Mouse (Mus musculus) layer of hippocampus, postnatal 25 days (tissue): ENCODE measurements at regions not wholly inside any gene's neighbourhood (a gene's known extent, or its start where the extent isn't known, plus 50 kb on each side); places are given as distances from the start of the nearest gene placed in this dataset.
"Not testable (repeated sequence)": the region's sequence is repeated elsewhere in the genome, so short reads cannot be mapped to it uniquely, and the experiment has no call there.

Experiments used
- DNase-seq, 2 experiments: peaks; one replicate each; pipeline ENCODE4 v3.0.0; 2022; ENCODE audit warnings: mixed read lengths in 2 of 2, low spot score in 1 of 2; ENCODE audit errors: extremely low spot score in 1 of 2

DNA sequence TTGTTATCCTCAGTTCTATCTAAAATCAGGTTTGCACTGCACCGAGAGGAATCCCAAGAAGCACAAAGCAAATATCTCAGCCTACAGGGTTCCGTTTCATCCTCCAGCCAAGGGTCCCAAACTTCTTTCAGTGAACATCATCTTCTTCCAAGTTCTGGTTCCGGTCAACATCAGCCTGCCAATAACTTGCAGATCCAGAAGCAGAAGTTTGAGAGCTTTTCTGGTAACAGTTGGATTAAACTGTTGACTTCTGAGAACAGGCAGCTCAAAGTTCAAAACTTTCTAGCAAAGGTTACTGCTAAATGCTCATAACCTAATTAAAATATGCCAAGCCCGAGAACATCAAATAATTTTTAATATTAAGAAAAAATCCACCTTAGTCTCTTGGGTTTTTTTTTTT lies 237.0 kb upstream of the Gm37988 start:
- DNase-seq = no peak

DNA sequence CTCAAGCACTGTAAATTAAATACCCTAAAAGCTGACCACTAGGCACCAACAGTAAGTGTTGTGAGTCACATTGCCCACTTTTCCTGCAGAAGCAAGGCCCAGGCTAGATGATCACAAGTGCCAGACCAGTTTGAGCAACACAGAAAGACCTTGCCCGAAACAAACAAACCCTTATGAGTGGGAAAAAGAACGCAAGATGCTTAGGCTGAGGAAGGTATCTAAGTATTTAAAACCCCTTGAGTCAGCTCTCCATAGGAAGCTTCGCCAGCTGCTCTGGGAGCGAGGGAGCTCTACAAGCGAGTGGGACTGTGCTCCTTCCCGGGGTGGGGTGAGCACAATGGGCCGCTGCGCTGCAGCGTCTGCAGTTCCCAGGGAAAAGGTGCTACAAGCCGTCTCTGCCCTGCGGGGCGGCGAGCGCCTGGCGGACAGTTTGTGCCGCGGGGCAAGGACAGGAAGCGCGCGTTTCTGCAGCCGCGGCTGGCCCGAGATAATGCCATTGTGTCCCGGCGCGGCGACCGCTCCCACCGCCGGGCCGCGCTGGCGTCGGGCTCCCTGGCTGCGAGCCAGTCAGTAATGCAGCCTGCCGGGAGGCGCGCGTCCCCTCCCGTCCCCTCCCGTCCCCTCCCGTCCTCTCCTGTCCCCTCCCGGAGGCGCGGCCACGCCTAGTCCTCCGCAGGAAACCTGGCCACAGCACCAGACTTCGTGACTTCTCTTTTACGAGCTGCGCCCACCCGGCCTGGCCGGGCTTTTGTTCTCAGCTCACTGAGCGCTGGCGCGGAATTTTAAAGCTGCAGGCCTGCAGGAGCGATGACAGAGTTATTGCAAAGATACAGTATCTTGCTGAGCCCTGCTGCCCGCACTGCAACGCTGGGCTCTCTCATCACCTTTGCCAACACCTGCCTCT lies 236.1 kb upstream of the Gm37988 start:
- peak; percentile 23 to 37 for DNase-seq

DNA sequence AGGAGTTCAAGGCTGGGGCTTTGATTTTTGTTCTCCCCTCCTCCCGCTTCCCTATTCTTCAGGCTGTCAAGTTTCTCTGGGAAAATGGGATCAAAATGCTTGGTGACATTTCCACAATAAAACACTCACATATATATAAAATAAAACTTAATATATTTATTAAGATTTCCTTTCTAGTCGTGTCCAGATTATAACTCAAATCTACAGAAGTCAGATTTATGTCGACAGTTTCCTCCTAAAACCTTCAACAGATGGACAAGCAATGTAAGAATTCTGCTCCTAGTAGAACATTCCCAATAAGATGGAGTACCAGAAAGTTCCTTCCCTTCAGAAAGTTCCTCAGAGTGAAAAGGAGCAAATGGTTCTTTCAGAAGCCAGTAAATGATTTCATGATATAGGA lies 235.4 kb upstream of the Gm37988 start:
- no peak for DNase-seq

DNA sequence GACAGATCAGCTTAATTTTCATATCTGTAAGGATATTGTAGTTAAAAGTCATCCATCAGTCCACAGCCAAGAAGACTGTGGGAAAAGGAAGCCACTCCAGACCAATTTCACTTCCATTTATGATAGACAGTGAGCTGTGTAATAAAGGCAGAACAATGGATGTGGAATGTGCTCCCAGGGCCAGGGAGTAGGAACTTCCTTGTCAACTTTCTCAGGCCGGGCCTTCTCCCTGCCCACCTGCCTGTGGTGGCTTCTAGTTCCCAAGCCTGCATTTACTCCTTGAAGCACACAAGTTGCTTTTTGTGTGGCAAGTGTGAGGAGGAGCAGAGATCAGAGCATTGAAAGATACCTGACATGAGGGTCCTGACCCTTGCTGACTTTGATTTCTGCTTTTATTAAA lies 233.6 kb upstream of the Gm37988 start:
- DNase-seq = no peak

DNA sequence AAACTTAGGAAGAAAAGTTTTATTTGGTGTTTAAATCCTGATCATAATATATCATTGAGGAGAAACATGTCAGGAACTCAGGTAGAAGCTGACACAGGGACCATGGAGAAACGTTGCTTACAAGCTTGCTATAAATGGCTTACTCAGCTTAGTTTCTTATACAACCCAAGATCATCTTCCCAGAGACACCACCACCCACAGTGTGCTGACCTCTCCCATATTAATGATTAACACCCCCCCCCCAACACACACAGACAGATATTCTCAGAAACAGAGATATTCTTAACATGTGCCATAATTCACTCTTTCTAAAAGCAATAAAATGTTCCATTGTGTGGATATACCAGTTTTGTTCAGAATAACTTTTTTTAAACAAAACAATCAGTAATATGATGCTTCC lies 230.7 kb upstream of the Gm37988 start:
- no peak for DNase-seq

DNA sequence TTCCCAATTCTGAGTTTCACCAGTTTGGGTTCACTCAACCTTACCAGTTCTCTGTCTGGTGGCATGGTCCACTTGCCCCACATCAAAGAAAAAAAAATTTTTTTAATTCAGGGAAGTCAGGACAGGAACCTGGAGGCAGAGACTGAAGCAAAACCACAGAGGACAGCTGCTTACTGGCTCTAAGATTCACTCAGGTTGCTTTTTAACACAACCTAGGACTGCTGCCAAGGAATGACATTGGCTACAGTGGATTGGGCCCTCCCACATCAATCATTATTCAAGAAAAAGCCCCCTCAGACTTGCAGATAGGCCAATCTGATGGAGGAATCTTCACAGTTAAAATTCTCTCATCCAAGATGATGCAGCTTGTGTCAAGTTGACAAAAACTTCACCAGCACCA lies 225.2 kb upstream of the Gm37988 start:
- DNase-seq = no peak

DNA sequence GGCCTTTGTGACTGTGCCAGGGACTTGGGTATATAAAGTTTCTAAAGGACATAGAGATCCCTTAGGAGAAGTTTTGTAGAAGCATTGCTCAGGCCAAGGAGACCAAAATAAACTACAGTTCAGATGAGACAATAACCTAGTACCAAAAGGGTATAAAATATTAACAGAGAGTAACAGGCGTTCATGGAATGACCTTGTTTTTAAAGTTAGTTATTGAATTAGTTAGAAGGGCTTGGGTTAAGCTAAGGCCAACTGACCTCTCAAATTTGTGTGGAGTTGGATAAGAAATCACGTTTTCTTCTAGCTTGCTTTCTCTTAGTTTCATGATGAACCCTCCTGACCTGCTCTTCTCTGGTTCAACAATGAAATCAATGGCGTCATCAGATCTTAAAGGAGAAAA lies 209.8 kb upstream of the Gm37988 start:
- DNase-seq = no peak

DNA sequence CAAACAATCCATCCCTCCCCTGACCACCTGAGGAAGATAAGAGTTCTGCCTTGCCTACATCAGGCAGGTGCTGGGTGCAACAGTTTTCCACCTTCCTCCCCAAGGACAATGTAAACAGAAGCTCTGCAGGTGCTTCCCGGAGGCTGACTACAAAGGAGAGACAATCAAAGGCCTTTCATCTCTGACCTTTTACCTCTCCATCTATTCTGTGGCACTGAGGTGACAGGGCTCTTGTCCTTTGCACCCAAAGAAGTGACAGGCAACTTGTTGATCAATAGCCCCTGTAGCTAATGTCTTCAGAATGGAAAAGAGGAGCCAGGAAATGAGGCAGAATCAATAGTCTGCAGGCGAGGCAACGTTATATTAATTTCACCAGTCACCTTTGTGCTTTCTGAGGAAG lies 209.3 kb upstream of the Gm37988 start:
- DNase-seq = no peak

DNA sequence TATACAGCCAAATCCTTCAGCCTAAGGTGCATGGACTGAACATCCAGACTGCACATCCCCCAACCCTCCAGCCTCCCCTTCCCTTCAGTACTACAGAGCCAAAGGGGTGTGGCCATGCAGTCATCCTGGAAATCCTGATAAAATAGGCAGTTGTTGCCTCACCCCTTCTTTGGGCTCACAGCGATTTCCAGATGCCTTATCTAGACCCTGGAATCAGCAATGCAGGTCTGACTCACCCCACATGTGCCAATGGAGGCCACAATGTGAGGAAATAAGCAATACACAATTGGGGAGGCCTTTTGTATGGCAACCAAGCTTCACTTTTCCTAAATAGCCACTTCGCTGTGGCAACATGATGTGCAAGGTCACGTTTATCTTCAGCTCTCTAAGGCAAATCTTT lies 205.3 kb upstream of the Gm37988 start:
- no peak for DNase-seq

DNA sequence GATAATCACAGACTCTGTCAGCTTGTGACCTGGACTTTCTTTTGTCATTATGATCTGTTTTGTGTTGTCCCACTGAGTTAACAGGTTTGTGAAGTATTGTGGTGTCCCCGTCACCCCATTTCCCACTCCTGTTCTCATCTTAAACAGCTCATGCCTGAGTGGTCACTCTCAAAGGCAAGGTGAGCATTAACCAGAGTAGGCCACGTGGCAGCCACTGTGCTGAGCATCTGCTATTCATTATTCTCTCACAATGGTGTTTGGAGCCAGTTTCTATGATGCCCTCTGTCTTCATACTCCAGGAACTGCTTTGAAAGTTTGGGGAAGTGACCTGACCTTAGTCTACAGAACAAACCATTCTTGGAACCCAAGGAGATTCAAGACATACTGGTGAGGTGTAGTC lies 198.9 kb upstream of the Gm37988 start:
- DNase-seq = no peak

DNA sequence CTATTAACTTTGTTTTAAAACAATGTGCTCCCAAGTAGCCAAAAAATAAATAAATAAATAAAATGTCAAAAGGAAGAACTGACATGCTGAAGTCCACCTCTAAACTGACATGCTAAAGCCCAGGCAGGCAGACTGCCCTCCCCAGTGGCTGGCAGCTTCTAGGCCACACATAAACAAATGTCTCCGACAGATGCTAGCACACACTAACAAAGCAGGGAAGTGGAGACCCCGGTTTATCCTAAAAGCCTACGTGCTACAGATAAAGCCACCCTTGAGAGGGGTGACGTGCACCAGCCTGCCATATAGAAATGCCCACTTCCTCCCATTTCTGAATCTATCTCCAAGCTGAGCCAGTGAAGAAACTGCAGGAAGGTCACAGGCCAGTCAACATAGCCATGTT lies 194.4 kb upstream of the Gm37988 start:
- no peak for DNase-seq

DNA sequence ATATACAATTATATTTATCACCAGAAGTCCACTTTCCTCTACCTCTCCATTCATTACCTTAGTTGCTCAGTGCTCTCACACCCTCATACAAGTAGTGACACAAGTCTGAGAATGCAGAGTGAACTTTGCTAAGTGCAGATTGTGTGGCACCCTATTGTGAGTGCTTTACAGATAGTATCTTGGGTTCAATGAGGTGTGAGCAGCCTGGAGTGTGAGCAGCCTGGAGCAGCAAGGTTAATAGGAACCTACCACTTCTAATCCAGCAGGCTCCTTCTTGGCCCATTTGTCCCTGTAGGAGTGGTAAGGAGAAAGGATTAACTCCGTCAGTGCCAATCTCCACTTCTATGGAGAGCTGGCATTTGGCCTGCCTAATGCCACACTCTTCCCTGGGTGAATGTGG lies 192.4 kb upstream of the Gm37988 start:
- DNase-seq = no peak

DNA sequence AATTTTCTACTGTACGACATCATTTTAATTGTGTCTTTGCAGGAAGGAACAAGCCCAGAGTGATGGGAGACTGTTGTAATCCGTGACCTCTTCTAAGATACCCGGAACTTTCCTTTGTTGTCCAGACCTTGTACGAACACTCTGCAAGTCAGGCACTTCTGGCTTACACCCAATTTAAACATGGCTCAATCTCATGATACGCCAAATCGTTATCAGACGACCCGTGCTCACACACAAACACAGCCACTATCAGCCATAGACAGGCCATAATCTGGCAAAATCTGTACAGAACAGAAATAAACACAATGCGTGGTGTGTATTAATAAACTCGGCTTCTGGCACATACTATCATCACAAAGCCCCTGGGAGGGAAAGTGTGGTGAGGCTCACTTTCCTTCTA lies 190.2 kb upstream of the Gm37988 start:
- no peak for DNase-seq

DNA sequence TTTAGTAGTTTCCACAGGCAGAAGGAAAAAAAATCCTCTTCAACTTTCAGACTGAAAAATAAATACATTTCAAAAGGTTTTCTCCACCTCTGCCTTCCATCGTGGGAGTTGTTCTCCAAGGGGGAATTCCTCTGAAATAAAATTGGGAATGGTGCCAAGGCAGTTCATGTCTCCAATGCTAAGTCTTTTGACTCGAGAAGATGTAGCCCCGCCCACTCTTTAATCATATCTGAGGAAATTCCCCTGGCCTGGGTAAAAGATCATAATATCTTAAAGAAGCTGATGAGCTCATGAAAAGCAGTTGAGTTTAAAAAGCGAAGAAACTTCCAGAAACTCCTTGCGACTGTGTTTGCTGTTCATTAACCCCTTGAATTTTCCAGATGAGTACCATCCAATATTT lies 185.3 kb upstream of the Gm37988 start:
- DNase-seq = no peak

DNA sequence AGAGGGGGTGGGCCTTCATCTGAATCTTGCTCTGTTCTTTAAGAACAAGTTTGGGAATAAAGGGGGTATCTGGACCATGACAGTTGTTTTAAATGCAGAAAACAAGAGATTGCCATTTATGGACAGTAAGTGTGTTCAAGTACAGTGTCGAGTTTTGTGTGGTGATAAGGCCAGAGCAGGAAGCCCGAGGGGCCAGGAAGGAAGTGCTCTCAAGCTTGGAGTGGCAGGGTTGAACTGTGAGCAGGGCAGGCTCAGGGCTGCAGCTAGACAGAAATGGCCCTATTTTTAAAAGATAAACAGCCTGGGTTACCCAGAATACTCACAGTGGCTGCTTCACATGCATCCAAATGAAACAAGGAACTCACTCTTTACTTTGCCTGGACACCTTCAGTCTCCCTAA lies 184.4 kb upstream of the Gm37988 start:
- DNase-seq = no peak

DNA sequence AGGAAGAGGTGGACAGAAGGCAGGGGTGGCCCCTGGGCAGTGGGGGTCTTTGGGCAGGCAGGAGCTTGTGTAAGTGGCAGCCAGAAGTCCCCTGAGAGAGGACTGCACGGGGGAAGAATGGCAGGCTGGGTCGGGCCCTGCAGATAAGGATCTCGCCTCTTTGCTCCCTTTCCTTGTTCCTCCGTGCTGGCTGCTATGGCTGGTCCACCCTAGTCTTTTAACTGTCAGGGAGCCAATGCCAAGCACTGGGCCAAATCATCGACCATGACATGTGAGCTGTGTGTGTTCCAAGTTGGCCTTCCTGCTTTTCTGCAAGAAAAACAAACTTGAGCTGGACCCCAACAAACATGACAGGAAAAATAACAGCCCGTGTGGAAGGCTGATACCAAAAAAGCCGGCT lies 153.8 kb upstream of the Gm37988 start:
- DNase-seq = no peak

DNA sequence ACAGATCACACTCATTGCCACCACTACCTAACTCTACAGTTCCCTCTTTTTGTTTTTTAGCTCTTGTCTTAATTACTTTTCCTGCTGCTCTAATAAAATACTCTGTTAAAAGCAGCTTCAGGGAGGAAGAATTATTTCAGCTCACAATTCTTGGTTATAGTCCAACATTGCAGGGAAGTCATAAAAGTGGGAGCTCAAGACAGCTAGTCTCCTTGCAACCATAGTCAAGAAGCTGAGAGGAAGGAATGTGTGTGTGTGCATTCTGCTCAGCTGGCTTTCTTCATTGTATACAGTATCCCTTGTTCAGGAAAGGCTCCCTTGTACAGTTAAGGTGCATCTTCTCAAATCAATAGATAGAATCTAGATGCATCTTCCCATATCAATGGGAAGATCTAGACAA lies 152.4 kb upstream of the Gm37988 start:
- no peak for DNase-seq

DNA sequence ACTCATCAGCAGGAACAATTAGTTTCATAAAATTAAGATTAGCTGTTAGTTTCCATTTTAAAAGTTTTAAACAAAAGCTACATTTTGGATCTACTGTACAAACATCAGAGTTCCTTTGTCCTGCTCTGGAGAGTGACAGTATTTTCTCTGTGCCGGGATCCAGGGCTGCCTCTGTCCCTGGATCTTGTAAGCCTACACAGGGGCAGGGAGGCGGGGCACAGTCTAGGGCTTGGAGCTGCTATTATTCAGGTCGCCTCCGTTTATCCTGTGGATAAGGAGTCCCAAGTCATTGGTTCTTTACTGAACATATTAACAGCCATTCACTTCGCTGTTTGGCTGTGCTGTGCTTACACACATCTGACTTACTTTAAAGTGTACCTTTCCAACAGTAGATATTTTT lies 150.8 kb upstream of the Gm37988 start:
- DNase-seq = no peak

DNA sequence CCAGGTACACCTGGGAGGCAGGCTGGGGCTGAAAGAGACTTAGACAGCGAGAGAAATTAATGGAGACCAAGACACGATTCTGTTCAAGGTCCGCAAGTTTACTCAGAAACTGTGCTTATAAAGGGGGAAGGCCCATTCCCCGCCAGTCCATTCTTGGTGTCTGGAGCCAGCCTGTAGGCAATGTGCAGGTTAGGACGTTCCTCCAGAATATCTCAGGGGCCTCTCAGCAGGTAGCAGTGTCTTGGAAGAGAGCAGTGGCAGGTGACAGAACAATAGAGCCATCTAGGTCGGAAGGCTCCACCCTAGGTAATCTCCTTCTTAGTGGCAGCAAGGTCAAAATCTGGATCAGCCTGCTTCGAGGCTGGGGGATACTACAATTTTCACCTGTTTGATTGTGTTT lies 147.6 kb upstream of the Gm37988 start:
- not testable (repeated sequence) for DNase-seq

DNA sequence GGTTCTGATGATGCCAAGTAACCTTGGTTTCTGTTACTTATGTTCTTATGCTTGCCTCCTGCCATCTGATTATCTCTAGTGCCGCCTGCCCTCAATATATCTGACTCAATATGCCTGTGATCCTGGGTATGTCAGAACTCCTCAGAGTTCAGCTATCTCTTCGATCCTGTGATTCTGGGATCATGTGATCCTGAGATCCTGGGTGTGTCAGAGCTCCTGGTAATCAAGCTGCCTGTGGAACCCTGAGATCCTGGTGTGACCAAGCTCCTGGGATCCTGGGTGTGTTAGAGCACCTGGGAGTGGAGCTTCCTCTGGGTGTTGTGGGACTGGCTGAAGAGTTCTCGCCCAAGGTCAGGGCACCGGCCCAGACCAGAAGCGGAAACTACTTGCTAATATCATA lies 147.1 kb upstream of the Gm37988 start:
- not testable (repeated sequence) for DNase-seq

DNA sequence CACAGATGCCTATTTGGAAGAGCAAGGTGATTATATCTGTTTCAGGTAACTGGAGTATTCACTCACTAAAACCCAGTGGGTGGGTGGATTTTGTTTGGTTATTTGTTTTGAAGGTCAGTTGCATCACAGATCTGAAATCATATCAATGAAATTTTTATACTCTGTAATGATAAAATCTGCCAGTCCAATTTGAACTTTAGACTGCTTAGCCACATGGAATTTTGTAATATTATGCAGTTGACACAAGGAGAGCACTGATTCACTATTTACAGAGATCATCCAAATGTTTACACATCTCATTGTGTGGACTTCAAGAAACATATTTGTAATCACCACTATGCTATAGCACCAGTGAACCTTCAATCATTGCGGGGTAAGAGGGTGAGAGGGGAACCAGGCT lies 145.9 kb upstream of the Gm37988 start:
- no peak for DNase-seq

DNA sequence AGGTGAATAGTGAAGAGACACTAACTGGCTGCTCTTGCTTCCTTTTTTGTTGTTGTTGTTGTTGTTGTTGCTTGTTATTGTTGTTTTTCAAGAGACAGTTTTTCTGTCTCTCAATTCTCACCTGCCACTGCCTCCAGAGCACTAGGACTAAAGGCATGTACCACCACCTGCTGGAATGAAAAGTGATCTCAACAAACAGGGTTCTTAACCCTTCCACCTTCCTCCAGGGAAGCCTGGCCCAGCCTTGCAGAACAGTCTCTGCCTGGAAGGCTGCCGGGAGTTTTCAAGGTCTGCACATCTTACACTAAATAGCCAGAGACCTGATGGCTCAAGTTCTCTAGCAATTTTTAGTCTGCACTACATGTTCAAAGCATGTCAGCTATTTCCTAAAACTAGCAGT lies 138.0 kb upstream of the Gm37988 start:
- no peak for DNase-seq
